Mouse (Mus musculus) mature B cell (primary cell): ENCODE measurements around the gene Tdrd6.

Experiments
- in situ Hi-C: fragments of 300-500 bp; cut with MboI; formaldehyde crosslinking; loops from 2 replicates; pipeline ENCODE4 v1.14.3; 2019

Tdrd6 gene

GRCm38 (mm10) chr17:43619156-43619555 lies 10.9 kb downstream of the Tdrd6 start:
- in situ Hi-C loops, result loop anchor here (10.0 to 25.0 kb wide), 2 partner anchors 104 to 357 kb away; partner anchors contain the start of gene Adgrf1

DNA sequence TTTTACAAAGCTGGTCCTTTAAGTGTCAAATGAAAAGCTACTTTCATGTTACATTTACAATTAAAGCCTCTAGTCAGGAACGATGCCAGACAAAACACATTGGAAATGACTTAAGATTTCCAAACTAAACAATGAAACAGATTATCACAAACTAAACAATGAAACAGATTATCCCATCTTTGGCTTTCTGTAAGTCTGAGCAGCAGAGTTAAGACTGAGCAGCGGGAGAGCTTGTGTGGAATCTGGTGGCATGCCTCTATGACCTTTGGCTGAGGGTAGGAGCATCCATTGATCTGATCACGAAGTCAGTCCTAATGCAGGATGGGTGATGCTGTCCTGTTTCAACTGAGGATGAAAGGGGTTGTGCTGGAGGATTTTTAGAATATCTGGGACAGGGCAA lies 17.9 kb downstream of the Tdrd6 start:
- in situ Hi-C loops, result loop anchor here (10.0 to 25.0 kb wide), 2 partner anchors 97 to 350 kb away; partner anchors contain the start of gene Adgrf1

GRCm38 (mm10) chr17:43611586-43611985 lies 18.5 kb downstream of the Tdrd6 start:
- in situ Hi-C loops, result loop anchor here (10.0 to 25.0 kb wide), 2 partner anchors 97 to 349 kb away; partner anchors contain the start of gene Adgrf1

DNA sequence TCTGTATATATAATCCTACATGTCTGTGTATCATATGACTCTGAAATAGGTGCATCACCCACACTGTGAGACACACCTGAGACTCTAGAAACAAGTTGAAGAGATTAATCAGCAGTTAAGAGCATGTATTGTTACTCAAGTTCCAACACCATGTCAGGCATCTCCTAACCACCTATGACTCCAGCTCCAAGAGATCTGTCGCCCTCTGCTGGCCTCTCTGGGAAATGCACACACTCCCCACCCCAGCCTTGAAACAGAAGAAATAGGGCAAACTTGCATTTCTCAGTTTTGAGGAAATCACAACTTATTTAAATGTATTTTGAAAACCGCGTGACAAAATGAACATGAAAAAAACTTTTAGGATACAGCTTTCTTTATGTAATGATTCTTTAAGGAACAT lies 23.4 kb downstream of the Tdrd6 start:
- in situ Hi-C loops, result loop anchor here (25.0 kb wide), 1 partner anchor 344 kb away; the partner anchor contains the start of gene Adgrf1

DNA sequence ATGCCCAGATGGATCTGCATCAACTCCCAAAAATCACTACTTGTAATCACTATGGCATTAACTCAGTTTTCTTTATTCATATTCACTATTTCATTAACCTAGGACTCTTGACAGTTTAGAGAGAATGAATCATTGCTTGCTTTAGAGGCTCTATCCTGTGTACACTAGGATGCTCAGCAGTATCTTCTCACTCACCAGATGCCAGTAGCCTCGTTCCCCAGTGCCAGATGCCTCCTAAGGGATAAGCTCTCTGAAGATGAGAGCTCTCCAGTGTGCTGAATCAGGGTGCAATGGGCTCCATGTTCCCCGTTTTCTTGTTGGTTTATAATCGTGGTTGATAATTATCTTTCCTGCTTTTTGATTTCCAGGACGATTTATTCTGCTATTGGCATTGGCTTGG lies 31.4 kb downstream of the Tdrd6 start:
- in situ Hi-C loops, result no loop called here

GRCm38 (mm10) chr17:43597742-43598141 lies 32.4 kb downstream of the Tdrd6 start:
- in situ Hi-C loops, result no loop called here

DNA sequence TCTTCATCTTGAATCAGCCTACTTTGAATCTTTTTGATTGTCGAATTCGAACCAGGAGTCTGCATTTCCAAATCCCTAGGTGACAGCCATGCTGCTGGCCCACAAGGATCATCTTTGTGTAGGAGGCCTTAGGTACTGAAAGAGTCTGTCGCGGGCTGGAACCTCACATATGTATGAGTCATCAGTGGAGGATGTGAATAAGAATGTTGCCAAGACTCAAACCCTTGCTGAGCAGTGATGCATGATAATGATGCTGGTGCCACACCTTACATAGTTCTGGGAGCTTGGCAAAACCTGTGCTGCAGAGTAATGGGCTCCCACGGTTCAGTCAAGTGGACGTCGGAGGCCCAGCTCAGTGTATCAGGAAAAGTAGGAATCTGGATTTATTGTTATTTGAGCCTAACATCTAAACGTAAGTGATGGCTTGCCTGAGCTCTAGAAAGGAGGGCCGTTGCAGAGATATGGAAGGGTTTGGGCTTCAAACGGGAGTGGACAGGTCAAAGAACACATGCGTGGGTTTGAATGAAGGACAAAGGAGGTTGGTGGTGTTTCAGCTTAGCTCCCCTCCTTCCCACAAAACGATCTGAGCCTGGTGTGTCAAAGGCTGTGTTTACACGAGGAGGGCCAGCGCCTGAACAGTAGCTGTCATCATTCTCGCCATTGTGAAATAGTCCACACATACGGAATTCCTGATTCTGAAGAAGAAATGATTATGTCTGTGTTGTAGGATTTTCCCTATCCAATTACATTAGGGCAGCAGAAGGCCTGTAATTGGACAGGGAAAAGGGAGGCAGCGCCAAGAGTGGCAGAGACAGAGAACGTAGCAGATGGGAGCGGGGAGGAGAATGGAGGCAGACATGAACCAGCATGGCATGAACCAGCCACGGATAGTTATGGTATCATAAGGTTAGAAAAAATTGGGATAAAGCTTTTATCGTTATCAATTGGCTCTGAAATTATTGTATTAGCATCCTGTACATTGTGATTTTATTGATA lies 37.5 kb downstream of the Tdrd6 start:
- in situ Hi-C loops, result no loop called here

GRCm38 (mm10) chr17:43590531-43590930 lies 39.6 kb downstream of the Tdrd6 start:
- in situ Hi-C loops, result no loop called here

DNA sequence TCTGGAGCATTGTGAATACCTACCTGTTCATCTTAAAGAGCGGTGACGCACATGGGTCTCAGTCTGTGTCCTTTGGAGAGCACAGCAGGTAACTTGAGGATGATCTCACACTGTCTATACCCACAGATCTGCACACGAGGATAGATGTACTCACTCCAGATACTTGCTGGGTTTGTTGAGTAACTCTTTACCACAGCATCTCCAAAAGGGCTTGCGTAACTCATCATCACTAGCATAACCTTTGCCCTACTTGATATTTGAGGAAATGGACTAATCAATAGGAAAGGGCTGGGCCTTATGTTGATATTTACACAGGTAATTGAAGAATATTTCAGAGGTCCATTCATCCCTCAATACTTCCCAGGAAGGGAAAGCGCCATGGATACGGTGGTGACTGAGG lies 40.3 kb downstream of the Tdrd6 start:
- in situ Hi-C loops, result no loop called here

GRCm38 (mm10) chr17:43587278-43587677 lies 42.8 kb downstream of the Tdrd6 start:
- in situ Hi-C loops, result no loop called here

DNA sequence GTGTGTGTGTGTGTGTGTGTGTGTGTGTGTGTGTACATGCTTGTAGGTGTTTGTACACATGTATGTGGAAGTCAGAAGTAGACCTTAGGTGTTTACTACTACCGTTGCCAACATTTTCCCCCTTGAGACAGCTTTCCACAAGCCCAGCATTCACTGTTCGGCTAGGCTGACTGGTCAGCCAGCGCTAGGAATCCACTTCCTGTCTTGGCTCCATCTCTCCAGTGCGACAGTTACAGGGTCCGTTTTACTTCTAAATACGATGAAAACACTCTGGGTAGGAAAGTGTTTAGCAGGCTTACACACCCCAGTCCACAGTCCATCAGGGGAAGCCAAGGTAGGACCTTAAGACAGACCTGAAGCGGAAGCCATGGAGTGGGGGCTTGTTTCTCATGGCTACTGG lies 45.3 kb downstream of the Tdrd6 start:
- in situ Hi-C loops, result no loop called here

GRCm38 (mm10) chr17:43581012-43581467 lies 49.1 kb downstream of the Tdrd6 start:
- in situ Hi-C loops, result no loop called here

GRCm38 (mm10) chr17:43580456-43580855 lies 49.6 kb downstream of the Tdrd6 start:
- in situ Hi-C loops, result no loop called here

DNA sequence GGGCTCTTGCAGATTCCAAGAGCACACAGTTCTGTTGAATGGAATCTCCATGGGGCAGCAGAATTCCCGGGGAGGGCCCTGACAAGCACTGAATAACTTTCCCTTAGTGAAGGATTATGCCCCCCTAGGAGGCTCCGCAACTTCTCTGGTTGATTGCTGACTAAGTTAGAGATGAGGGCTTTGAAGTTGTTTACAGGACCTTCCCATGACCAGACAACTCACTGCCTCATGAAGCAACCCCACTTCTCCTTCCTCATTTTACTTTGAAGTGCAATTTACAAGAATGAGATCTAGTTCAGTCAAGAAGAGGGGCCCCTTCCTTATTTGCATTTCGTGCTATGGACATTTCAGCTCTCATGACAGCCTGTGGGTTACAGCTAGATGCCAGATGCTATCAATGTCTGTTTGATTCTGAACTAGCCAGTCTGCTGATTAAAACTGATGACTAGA lies 56.5 kb downstream of the Tdrd6 start:
- in situ Hi-C loops, result no loop called here

DNA sequence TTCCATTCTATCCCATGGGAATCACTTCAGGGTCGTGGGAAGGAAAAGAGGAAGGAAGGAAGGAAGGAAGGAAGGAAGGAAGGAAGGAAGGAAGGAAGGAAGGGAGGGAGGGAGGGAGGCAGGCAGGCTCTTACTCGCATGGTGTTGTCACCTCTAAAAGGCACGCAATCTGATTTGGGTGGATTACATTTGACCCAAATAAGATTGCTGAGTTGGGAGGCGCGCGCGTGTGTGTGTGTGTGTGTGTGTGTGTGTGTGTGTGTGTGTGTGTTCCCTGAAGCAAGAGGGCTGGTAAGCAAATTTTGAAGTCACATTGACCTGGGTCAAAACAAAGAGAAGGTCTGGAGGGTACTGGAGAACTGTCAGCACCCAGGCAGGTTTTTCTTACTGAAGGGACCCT lies 60.8 kb downstream of the Tdrd6 start:
- in situ Hi-C loops, result no loop called here

- in situ Hi-C loops, result no loop called here
Observed at GRCm38 (mm10) chr17:43567992-43568888, 61.9 kb downstream of the Tdrd6 start, which contains the start of gene Pla2g7. Gene Pla2g7 (plus strand): TSS chr17:43568098.

DNA sequence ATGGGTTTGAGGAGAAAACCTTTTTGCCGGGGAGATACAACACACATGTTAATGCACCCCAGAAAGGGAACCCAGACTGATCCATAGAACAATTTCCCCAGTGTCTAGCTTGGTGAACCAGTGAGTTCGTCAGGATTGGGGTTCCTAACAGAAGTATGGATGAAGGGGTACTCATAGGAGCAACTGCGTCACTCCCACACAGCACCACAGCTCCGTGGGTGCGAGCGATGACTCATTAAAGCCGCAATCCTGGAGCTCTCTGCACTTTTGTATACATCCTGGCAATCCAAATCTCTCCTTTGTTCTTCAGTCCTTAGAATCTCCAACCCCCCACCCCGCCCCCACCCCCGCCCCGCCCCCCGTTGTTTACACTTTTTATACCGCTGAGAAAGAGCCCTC lies 62.5 kb downstream of the Tdrd6 start:
- in situ Hi-C loops, result no loop called here
